Mouse (Mus musculus): ENCODE measurements around the gene Zfp90. TPM values are rescaled to one million over a fixed set of nuclear protein-coding genes. Genes with fewer than 3 reads are reported as not detected.

The Zfp90 gene
- total and polyA plus RNA-seq, 3 experiments, result 1.8 to 3.8 (median 2.7) TPM

- no peaks in the 10 kb centered on the region for H3K36me3 ChIP-seq (ENCODE audit: control insufficient read depth, insufficient read depth, low read length)
- DNase-seq, result no peak
- peak overlapping the region; percentile 70 for H3K27ac ChIP-seq
- no peaks in the 10 kb centered on the region for H3K27me3 ChIP-seq (ENCODE audit: control insufficient read depth, insufficient read depth, low read length)
- no peak overlapping the region for H3K9ac ChIP-seq (ENCODE audit: low read depth, low read length)
- peaks cover 12% of the 10 kb centered on the region for H3K4me1 ChIP-seq (ENCODE audit: control insufficient read depth, insufficient read depth, low read length)
- H3K79me2 ChIP-seq (replicated peaks; ENCODE audit: control insufficient read depth, insufficient read depth, low read length), result no peaks in the 10 kb centered on the region
- intact Hi-C loops (cut with DNase I), result loop anchor here (5.0 kb wide), 2 partner anchors 138 to 188 kb away; partner anchors contain the start of genes Prmt7 and Slc7a6os
- no peak overlapping the region for H3K4me3 ChIP-seq
- WGBS, result 28% methylated on average over 5 of the region's 5 CpGs
- TF ChIP-seq CTCF (IDR thresholded peaks at IDR 0.05) (no peak), POLR2A (IDR thresholded peaks at IDR 0.05; ENCODE audit: insufficient read depth, low read depth, low read length) (no peak), EP300 (IDR thresholded peaks at IDR 0.05; ENCODE audit: insufficient read depth, low read depth, low read length) (no peak)
These were observed 14.9 kb upstream of the Zfp90 start for GRCm38 (mm10) chr8:106400181-106400580.

GRCm38 (mm10) chr8:106403246-106403933, 11.7 kb upstream of the Zfp90 start:
- peak; percentile 74 for DNase-seq
- intact Hi-C loops (cut with DNase I), result loop anchor here (1.0 to 5.0 kb wide), 6 partner anchors 23 to 261 kb away; partner anchors contain the start of genes Prmt7 and Slc7a6os
- Histone ChIP-seq H3K79me2 (replicated peaks; ENCODE audit: control insufficient read depth, insufficient read depth, low read length) (no peaks in the 10 kb centered on the region), H3K27ac (no peak overlapping the region; the same call in 1 of the 2 replicates), H3K4me3 (no peak overlapping the region), H3K4me1 (ENCODE audit: control insufficient read depth, insufficient read depth, low read length) (peaks cover 14% of the 10 kb centered on the region), H3K36me3 (ENCODE audit: control insufficient read depth, insufficient read depth, low read length) (no peaks in the 10 kb centered on the region), H3K27me3 (ENCODE audit: control insufficient read depth, insufficient read depth, low read length) (no peaks in the 10 kb centered on the region), H3K9ac (ENCODE audit: low read depth, low read length) (no peak overlapping the region)
- peak; percentile 96 for TF ChIP-seq CTCF (IDR thresholded peaks at IDR 0.05)
- TF ChIP-seq EP300 (IDR thresholded peaks at IDR 0.05; ENCODE audit: insufficient read depth, low read depth, low read length), result no peak
- WGBS, result 17% methylated on average over 12 of the region's 12 CpGs

- intact Hi-C loops (cut with DNase I), result loop anchor here (5.0 kb wide), 2 partner anchors 143 to 193 kb away; partner anchors contain the start of genes Prmt7 and Slc7a6os
- H3K79me2 ChIP-seq (replicated peaks; ENCODE audit: control insufficient read depth, insufficient read depth, low read length), result no peaks in the 10 kb centered on the region
- no peak overlapping the region for H3K9ac ChIP-seq (ENCODE audit: low read depth, low read length)
- no peak overlapping the region for H3K4me3 ChIP-seq
- peaks cover 8% of the 10 kb centered on the region for H3K4me1 ChIP-seq (ENCODE audit: control insufficient read depth, insufficient read depth, low read length)
- 51% methylated on average over 3 of the region's 3 CpGs for WGBS
- TF ChIP-seq POLR2A (IDR thresholded peaks at IDR 0.05; ENCODE audit: insufficient read depth, low read depth, low read length) (no peak), EP300 (IDR thresholded peaks at IDR 0.05; ENCODE audit: insufficient read depth, low read depth, low read length) (0 out of 2 replicates have a peak, but pooled peaks have one; percentile 21), CTCF (IDR thresholded peaks at IDR 0.05) (no peak)
- H3K27me3 ChIP-seq (ENCODE audit: control insufficient read depth, insufficient read depth, low read length), result no peaks in the 10 kb centered on the region
- no peaks in the 10 kb centered on the region for H3K36me3 ChIP-seq (ENCODE audit: control insufficient read depth, insufficient read depth, low read length)
- peak overlapping the region; percentile 61; the same call in 1 of the 2 replicates for H3K27ac ChIP-seq
- no peak for DNase-seq
These were observed 10.3 kb upstream of the Zfp90 start for GRCm38 (mm10) chr8:106404825-106405224.

GRCm38 (mm10) chr8:106405810-106406209, 9.3 kb upstream of the Zfp90 start:
- peak; percentile 41 to 46 for DNase-seq
- no peak for TF ChIP-seq CTCF (IDR thresholded peaks at IDR 0.05)
- no peak for TF ChIP-seq EP300 (IDR thresholded peaks at IDR 0.05; ENCODE audit: insufficient read depth, low read depth, low read length)
- TF ChIP-seq POLR2A (IDR thresholded peaks at IDR 0.05; ENCODE audit: insufficient read depth, low read depth, low read length), result no peak
- Histone ChIP-seq H3K4me3 (peak overlapping the region; percentile 3; the same call in 1 of the 2 replicates), H3K27ac (peak overlapping the region; percentile 61), H3K9ac (ENCODE audit: low read depth, low read length) (no peak overlapping the region), H3K27me3 (ENCODE audit: control insufficient read depth, insufficient read depth, low read length) (no peaks in the 10 kb centered on the region), H3K4me1 (ENCODE audit: control insufficient read depth, insufficient read depth, low read length) (peaks cover 4% of the 10 kb centered on the region), H3K79me2 (replicated peaks; ENCODE audit: control insufficient read depth, insufficient read depth, low read length) (no peaks in the 10 kb centered on the region), H3K36me3 (ENCODE audit: control insufficient read depth, insufficient read depth, low read length) (no peaks in the 10 kb centered on the region)
- intact Hi-C loops (cut with DNase I), result no loop called here
- 38% methylated on average over 16 of the region's 16 CpGs for WGBS

- Histone ChIP-seq H3K27me3 (ENCODE audit: control insufficient read depth, insufficient read depth, low read length) (no peaks in the 10 kb centered on the region), H3K4me3 (no peak overlapping the region), H3K79me2 (replicated peaks; ENCODE audit: control insufficient read depth, insufficient read depth, low read length) (no peaks in the 10 kb centered on the region), H3K4me1 (ENCODE audit: control insufficient read depth, insufficient read depth, low read length) (peaks cover 4% of the 10 kb centered on the region), H3K9ac (ENCODE audit: low read depth, low read length) (no peak overlapping the region), H3K36me3 (ENCODE audit: control insufficient read depth, insufficient read depth, low read length) (no peaks in the 10 kb centered on the region), H3K27ac (no peak overlapping the region)
- TF ChIP-seq POLR2A (IDR thresholded peaks at IDR 0.05; ENCODE audit: insufficient read depth, low read depth, low read length) (no peak), EP300 (IDR thresholded peaks at IDR 0.05; ENCODE audit: insufficient read depth, low read depth, low read length) (no peak), CTCF (IDR thresholded peaks at IDR 0.05) (no peak)
- WGBS, result 36% methylated on average over 7 of the region's 7 CpGs
- intact Hi-C loops (cut with DNase I), result loop anchor here (5.0 kb wide), 1 partner anchor 237 kb away; no protein-coding TSS in a partner anchor
- no peak for DNase-seq
These were observed 5.1 kb upstream of the Zfp90 start for GRCm38 (mm10) chr8:106410055-106410454.

GRCm38 (mm10) chr8:106410564-106410963, 4.6 kb upstream of the Zfp90 start:
- Histone ChIP-seq H3K36me3 (ENCODE audit: control insufficient read depth, insufficient read depth, low read length) (no peaks in the 10 kb centered on the region), H3K9ac (ENCODE audit: low read depth, low read length) (no peak overlapping the region), H3K27ac (no peak overlapping the region), H3K4me1 (ENCODE audit: control insufficient read depth, insufficient read depth, low read length) (peaks cover 4% of the 10 kb centered on the region), H3K27me3 (ENCODE audit: control insufficient read depth, insufficient read depth, low read length) (no peaks in the 10 kb centered on the region), H3K4me3 (no peak overlapping the region), H3K79me2 (replicated peaks; ENCODE audit: control insufficient read depth, insufficient read depth, low read length) (no peaks in the 10 kb centered on the region)
- intact Hi-C loops (cut with DNase I), result loop anchor here (5.0 kb wide), 1 partner anchor 237 kb away; no protein-coding TSS in a partner anchor
- no peak for TF ChIP-seq POLR2A (IDR thresholded peaks at IDR 0.05; ENCODE audit: insufficient read depth, low read depth, low read length)
- no peak for TF ChIP-seq CTCF (IDR thresholded peaks at IDR 0.05)
- no peak for TF ChIP-seq EP300 (IDR thresholded peaks at IDR 0.05; ENCODE audit: insufficient read depth, low read depth, low read length)
- 68% methylated on average over 7 of the region's 7 CpGs for WGBS
- DNase-seq, result no peak

Measured in heart, adult 2 months (tissue).